Mouse (Mus musculus) intestine, postnatal 0 days (tissue): Measurements from ENCODE around the gene Ntn1. TPM values are rescaled to one million over a fixed set of nuclear protein-coding genes. Genes with fewer than 3 reads are reported as not detected.
A peak's percentile ranks its signal among the peaks of the same experiment; 100 is the strongest.

Experiments used
- ATAC-seq: fragments of 200-750 bp; cut with Nextera tagmentation; 2 replicates; pipeline ENCODE4 v1.8.0; 2017; ENCODE audit warnings: mild to moderate bottlenecking, moderate TSS enrichment, moderate library complexity
- H3K27ac ChIP-seq: fragments of 300-500 bp; sonication (generic); 2 replicates; pipeline ENCODE4 v1.5.1; 2014; ENCODE audit warnings: mild to moderate bottlenecking, low read depth, low read length, moderate library complexity
- H3K27me3 ChIP-seq: fragments of 300-500 bp; sonication (generic); replicated peaks from 2 replicates; pipeline ENCODE4 v1.6.1; 2014; ENCODE audit warnings: low read length, mixed read lengths; ENCODE audit not compliant: control insufficient read depth, insufficient read depth
- H3K36me3 ChIP-seq: fragments of 300-500 bp; sonication (generic); 2 replicates; pipeline ENCODE4 v1.6.1; 2014; ENCODE audit warnings: mild to moderate bottlenecking, moderate library complexity; ENCODE audit not compliant: control insufficient read depth, insufficient read depth
- H3K4me1 ChIP-seq: fragments of 300-500 bp; sonication (generic); replicated peaks from 2 replicates; pipeline ENCODE4 v1.6.1; 2014; ENCODE audit warnings: antibody characterized with exemption, low read length, mixed read lengths; ENCODE audit not compliant: control insufficient read depth, insufficient read depth
- H3K4me2 ChIP-seq: fragments of 300-500 bp; sonication (generic); replicated peaks from 2 replicates; pipeline ENCODE4 v1.6.1; 2014; ENCODE audit warnings: low read depth, mild to moderate bottlenecking, moderate library complexity
- H3K4me3 ChIP-seq: fragments of 300-500 bp; sonication (generic); 2 replicates; pipeline ENCODE4 v1.5.1; 2014; ENCODE audit warnings: low read depth, low read length
- H3K9ac ChIP-seq: fragments of 300-500 bp; sonication (generic); 2 replicates; pipeline ENCODE4 v1.6.1; 2014; ENCODE audit warnings: mild to moderate bottlenecking, low read depth, low read length
- H3K9me3 ChIP-seq: fragments of 300-500 bp; sonication (generic); 2 replicates; pipeline ENCODE4 v1.6.1; 2016; ENCODE audit warnings: mixed run types; ENCODE audit not compliant: control insufficient read depth
- CTCF ChIP-seq: sonication (generic); IDR thresholded peaks from 2 replicates; pipeline ENCODE4 v1.5.1; 2016; ENCODE audit warnings: low read depth, mild to moderate bottlenecking, control low read depth, antibody characterized with exemption, moderate library complexity
- WGBS: fragments of 180-500 bp; shearing (Covaris S2); extraction: QIAGEN DNeasy Blood & Tissue Kit; methylation state at CpG from one replicate; pipeline ENCODE4 v1.1.7; 2014; 5-methylcytosine and 5-hydroxymethylcytosine counted together
- polyA plus RNA-seq: library from polyadenylated mRNA; unstranded; fragments of >200 nt; fragmentation: Nextera tagmentation; extraction: Ambion mirVana; gene quantifications from 2 replicates; pipeline ENCODE4 v1.2.1, GENCODE M21; 2015

Gene Ntn1
- polyA plus RNA-seq, 1 experiment from 2014 or later: 8.8 TPM

DNA sequence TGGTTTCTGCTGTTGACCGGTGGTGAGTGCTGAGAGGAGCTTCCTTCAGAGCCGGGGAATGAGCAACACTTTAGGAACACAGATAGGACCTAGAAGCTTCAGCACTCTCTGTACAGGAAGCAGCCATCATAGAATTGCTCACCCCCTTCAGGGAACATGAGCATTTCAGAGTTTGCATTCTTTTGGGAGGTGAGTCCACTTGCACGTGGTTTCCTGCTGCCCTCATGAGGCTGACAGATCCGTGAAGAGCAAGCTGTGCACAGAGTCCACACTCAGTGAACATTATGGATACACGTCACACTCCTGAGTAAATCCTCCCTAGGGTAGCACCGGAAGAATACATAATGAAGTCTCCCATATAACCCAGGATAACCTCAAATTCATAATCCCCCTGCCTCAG lies 205.5 kb downstream of the Ntn1 start:
- Histone ChIP-seq H3K4me3 (no peak overlapping the region), H3K9me3 (no peaks in the 10 kb centered on the region), H3K27ac (no peak overlapping the region), H3K27me3 (no peaks in the 10 kb centered on the region), H3K4me2 (no peak overlapping the region), H3K36me3 (0 out of 2 replicates have a peak, but pooled peaks cover 6% of the 10 kb centered on the region), H3K4me1 (peaks cover 4% of the 10 kb centered on the region; the same call in 1 of the 2 replicates), H3K9ac (no peak overlapping the region)
- WGBS: 66% methylated on average over 6 of the region's 6 CpGs
- TF ChIP-seq CTCF: peak; percentile 53
- no peak for ATAC-seq

DNA sequence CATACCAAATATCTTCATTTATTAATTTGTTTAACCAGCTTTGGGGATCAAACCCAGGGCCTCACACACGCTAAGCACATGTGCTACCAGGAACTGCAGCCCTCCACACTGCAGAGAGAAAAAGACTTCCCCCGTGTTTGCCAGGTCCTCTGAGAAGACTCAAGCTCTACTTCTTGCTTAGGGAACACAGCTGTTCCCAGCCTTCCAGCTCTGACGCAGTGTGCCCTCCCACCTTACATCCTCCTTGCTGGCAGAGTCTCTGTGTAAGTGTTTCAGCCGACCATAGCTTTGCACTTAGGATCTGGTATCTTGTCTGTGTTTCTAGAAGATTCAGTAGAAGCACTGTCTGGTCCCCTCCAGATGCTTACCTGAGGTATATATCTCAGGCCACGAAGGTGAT lies 209.8 kb downstream of the Ntn1 start:
- Histone ChIP-seq H3K27ac (no peak overlapping the region), H3K4me3 (no peak overlapping the region), H3K4me1 (no peaks in the 10 kb centered on the region; the same call in 1 of the 2 replicates), H3K4me2 (no peak overlapping the region), H3K36me3 (0 out of 2 replicates have a peak, but pooled peaks cover 6% of the 10 kb centered on the region), H3K27me3 (no peaks in the 10 kb centered on the region), H3K9me3 (no peaks in the 10 kb centered on the region), H3K9ac (no peak overlapping the region)
- ATAC-seq: no peak
- WGBS: 75% methylated on average over 5 of the region's 5 CpGs
- TF ChIP-seq CTCF: no peak

DNA sequence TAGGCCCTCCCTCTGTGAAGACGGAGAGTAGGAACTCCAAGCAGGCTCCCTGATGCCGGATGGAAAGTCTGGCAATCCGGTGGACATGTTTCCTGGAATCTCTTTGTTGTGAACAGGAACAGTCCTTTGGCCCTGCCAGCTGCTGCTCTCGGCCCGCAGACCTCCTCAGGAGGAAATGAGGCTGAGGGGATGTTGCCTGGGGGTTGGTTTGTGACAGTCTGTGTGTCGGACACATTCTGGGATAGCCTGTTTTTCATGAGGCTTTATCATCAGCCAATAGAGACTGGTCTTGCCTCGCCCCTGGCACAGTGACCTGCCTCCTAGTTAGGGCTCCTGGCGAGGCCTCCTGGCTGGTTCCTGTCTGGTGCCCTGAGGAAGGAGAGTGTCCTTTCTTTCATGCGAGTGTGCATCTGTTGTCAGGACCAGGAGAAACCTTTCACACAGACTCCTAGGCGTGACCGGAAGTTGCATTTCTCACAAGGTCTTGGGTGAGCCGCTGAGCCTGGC lies 211.9 kb downstream of the Ntn1 start:
- peak overlapping the region; percentile 28; the same call in 1 of the 2 replicates for H3K27ac ChIP-seq
- H3K36me3 ChIP-seq: 0 out of 2 replicates have a peak, but pooled peaks cover 2% of the 10 kb centered on the region
- H3K9me3 ChIP-seq: no peaks in the 10 kb centered on the region
- 67% methylated on average over 12 of the region's 12 CpGs for WGBS
- H3K9ac ChIP-seq: no peak overlapping the region
- no peak overlapping the region for H3K4me2 ChIP-seq
- no peaks in the 10 kb centered on the region; the same call in 1 of the 2 replicates for H3K4me1 ChIP-seq
- TF ChIP-seq CTCF: no peak
- ATAC-seq: no peak
- no peak overlapping the region for H3K4me3 ChIP-seq
- no peaks in the 10 kb centered on the region for H3K27me3 ChIP-seq

DNA sequence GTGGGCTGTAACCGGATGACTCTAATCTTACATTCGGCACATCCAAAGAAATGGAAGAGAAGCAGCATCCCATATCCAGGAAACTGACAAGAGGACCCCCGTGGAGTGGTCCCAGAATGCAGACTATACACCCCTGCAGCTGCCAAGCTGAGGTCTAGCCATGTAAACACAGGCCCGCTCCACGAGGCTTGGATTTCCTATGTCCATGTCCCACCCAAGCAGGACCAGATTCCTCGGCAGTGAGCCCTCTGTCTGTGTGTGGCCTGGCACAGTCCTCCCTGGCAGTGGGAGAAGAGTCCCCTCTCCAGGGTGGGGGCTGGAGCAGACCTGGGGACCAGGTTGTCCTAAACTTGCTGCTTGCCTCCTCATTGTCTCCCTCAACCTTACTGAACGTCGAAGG lies 213.4 kb downstream of the Ntn1 start:
- no peak overlapping the region for H3K4me3 ChIP-seq
- no peak overlapping the region for H3K27ac ChIP-seq
- no peak overlapping the region for H3K9ac ChIP-seq
- TF ChIP-seq CTCF: no peak
- no peaks in the 10 kb centered on the region for H3K36me3 ChIP-seq
- H3K4me2 ChIP-seq: no peak overlapping the region
- H3K4me1 ChIP-seq: no peaks in the 10 kb centered on the region; the same call in 1 of the 2 replicates
- ATAC-seq: peak; percentile 41; the same call in 1 of the 2 replicates
- no peaks in the 10 kb centered on the region for H3K9me3 ChIP-seq
- H3K27me3 ChIP-seq: no peaks in the 10 kb centered on the region
- 63% methylated on average over 8 of the region's 8 CpGs for WGBS

DNA sequence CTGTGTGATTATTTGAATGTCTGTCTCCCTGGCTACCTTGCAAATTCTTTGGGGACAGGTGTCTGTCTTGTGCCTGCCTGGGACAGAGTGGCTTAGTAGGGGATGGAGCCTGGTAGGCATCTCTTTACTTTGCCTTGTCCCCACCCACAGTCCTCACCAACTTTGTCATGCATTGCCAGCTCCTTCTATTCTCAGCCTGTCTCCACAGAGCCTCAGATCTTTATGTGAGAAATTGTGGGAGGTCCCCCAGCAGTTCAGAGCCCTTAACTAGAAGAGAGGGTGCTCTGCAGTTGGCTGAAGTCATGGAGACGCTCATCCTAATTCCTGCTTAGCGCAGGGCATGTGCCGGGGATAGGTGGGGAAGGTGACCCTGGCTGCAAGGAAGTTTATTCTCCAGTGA lies 215.0 kb downstream of the Ntn1 start:
- H3K9ac ChIP-seq: no peak overlapping the region
- H3K4me2 ChIP-seq: no peak overlapping the region
- 93% methylated on average over 3 of the region's 3 CpGs for WGBS
- H3K36me3 ChIP-seq: no peaks in the 10 kb centered on the region
- TF ChIP-seq CTCF: no peak
- no peak overlapping the region for H3K27ac ChIP-seq
- ATAC-seq: no peak
- no peaks in the 10 kb centered on the region for H3K27me3 ChIP-seq
- no peaks in the 10 kb centered on the region; the same call in 1 of the 2 replicates for H3K4me1 ChIP-seq
- no peaks in the 10 kb centered on the region for H3K9me3 ChIP-seq
- no peak overlapping the region for H3K4me3 ChIP-seq

DNA sequence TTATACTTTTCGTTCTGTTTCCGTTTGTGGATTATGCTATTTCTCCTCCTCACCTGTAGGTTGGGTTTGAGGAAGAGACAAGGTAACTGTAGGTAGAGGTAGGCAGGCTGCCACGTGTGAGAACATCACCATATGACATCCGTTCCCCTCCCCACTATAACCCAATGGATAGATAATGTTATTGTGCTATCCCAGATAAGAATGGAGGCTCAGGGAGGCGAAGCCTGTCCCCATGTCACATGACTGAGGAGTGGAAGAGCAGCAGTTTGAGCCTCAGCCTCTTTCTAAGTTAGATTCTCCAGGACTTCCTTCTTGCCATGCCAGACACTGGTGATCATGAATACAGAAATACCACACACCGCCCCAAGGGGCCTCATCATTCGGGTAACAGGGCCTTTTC lies 223.2 kb downstream of the Ntn1 start:
- 76% methylated on average over 7 of the region's 7 CpGs for WGBS
- no peak for ATAC-seq
- Histone ChIP-seq H3K9me3 (no peaks in the 10 kb centered on the region), H3K4me3 (no peak overlapping the region), H3K4me1 (peaks cover 5% of the 10 kb centered on the region), H3K27me3 (no peaks in the 10 kb centered on the region), H3K4me2 (no peak overlapping the region), H3K27ac (no peak overlapping the region), H3K9ac (no peak overlapping the region), H3K36me3 (no peaks in the 10 kb centered on the region)
- TF ChIP-seq CTCF: no peak
